31 mouse cellular contexts compared by ENCODE assay signal in genomic region chr9:32736051-32736450, GRCm38 (mm10).
DNase-seq lines count a peak whose midpoint lies in the region; ATAC-seq and TF ChIP-seq lines count a peak whose summit lies in the region.
"Had no signal": no experiment of that assay in that cellular context is flagged by ENCODE, and none has a peak within 500 bp of the region (broad histone marks: within the 10 kb centered on the region; RNA-seq: fewer than 3 reads in every experiment).

No protein-coding gene starts in this region.

- no peak overlapping the region for H3K4me3 ChIP-seq in heart, adult 2 months
- no peak overlapping the region for H3K4me3 ChIP-seq in bone marrow, adult 2 months (replicated peaks; ENCODE audit: control insufficient read depth, low read depth, low read length)
- no peak overlapping the region for H3K4me3 ChIP-seq in limb, embryonic 14.5 days (replicated peaks; ENCODE audit: low read length)
- H3K4me3 ChIP-seq: embryonic facial prominence, embryonic 10.5 days; embryonic facial prominence, embryonic 15.5 days; forebrain, embryonic 12.5 days; heart, embryonic 12.5 days; limb, embryonic 12.5 days; liver, embryonic 12.5 days; midbrain, embryonic 13.5 days; stomach, embryonic 15.5 days had no signal

- DNase-seq in heart, adult 2 months: no peak
- DNase-seq in heart, postnatal 4 days: no peak
- DNase-seq in right cerebral cortex, adult 18-20 months: peak; percentile 15
- no peak for DNase-seq in right cerebral cortex, postnatal 25 days
- no peak for DNase-seq in limb, embryonic 14.5 days (ENCODE audit: low spot score)
- DNase-seq in urinary bladder, adult 18-20 months (ENCODE audit: low spot score in 2 of 2): no peak
- DNase-seq in lung, adult 18-20 months: no peak
- DNase-seq: adrenal gland, postnatal 14 days; cerebellum, adult 2 months; cerebellum, postnatal 25 days; forebrain, postnatal 0 days; gastrocnemius, postnatal 36 days; heart, adult 18-20 months; kidney, adult 9 months; kidney, postnatal 10 days; liver, postnatal 0 days; lung, postnatal 10 days; right cerebral cortex, postnatal 4 days had no signal

- no peak for TF ChIP-seq CTCF in heart, adult 2 months (IDR thresholded peaks at IDR 0.05)
- no peak for TF ChIP-seq CTCF in bone marrow, adult 2 months (IDR thresholded peaks at IDR 0.05; ENCODE audit: control insufficient read depth, insufficient read depth, low read length)

- H3K9me3 ChIP-seq in limb, embryonic 14.5 days (ENCODE audit: control insufficient read depth, low read length): no peaks in the 10 kb centered on the region
- H3K9me3 ChIP-seq: embryonic facial prominence, embryonic 10.5 days; embryonic facial prominence, embryonic 15.5 days; forebrain, embryonic 12.5 days; heart, embryonic 12.5 days; limb, embryonic 12.5 days; liver, embryonic 12.5 days; midbrain, embryonic 13.5 days; stomach, embryonic 15.5 days had no signal

- no peak for ATAC-seq in limb, embryonic 14.5 days (ENCODE audit: low FRiP score, low read depth)
- ATAC-seq: forebrain, postnatal 0 days; intestine, postnatal 0 days; liver, embryonic 12.5 days; liver, postnatal 0 days; midbrain, embryonic 13.5 days had no signal

- H3K27me3 ChIP-seq in heart, adult 2 months (ENCODE audit: control insufficient read depth, insufficient read depth, low read length): no peaks in the 10 kb centered on the region
- H3K27me3 ChIP-seq in limb, embryonic 14.5 days (ENCODE audit: control insufficient read depth, insufficient read depth, low read length): no peaks in the 10 kb centered on the region
- H3K27me3 ChIP-seq: embryonic facial prominence, embryonic 15.5 days; forebrain, embryonic 12.5 days; heart, embryonic 12.5 days; limb, embryonic 12.5 days; liver, embryonic 12.5 days; midbrain, embryonic 13.5 days; stomach, embryonic 15.5 days had no signal

- 64% methylated on average over 9 of the region's 9 CpGs for WGBS in heart, adult 2 months
- WGBS in bone marrow, adult 2 months: 71% methylated on average over 9 of the region's 9 CpGs
- 82% methylated on average over 9 of the region's 9 CpGs for WGBS in limb, embryonic 14.5 days

- no peak overlapping the region for H3K9ac ChIP-seq in heart, adult 2 months (ENCODE audit: low read depth, low read length)
- H3K9ac ChIP-seq in limb, embryonic 14.5 days (ENCODE audit: low read depth, low read length, severe bottlenecking): no peak overlapping the region
- H3K9ac ChIP-seq: embryonic facial prominence, embryonic 15.5 days; forebrain, embryonic 12.5 days; forebrain, postnatal 0 days; heart, embryonic 12.5 days; hindbrain, embryonic 14.5 days; limb, embryonic 12.5 days; liver, embryonic 12.5 days; liver, postnatal 0 days; midbrain, embryonic 13.5 days; stomach, embryonic 15.5 days had no signal

- no peak for TF ChIP-seq EP300 in heart, adult 2 months (IDR thresholded peaks at IDR 0.05; ENCODE audit: insufficient read depth, low read depth, low read length)

- no peak for TF ChIP-seq POLR2A in heart, adult 2 months (IDR thresholded peaks at IDR 0.05; ENCODE audit: insufficient read depth, low read depth, low read length)
- TF ChIP-seq POLR2A in bone marrow, adult 2 months (IDR thresholded peaks at IDR 0.05; ENCODE audit: borderline replicate concordance, control insufficient read depth, low read depth, low read length): no peak
- TF ChIP-seq POLR2A in limb, embryonic 14.5 days (IDR thresholded peaks at IDR 0.05; ENCODE audit: borderline replicate concordance, extremely low read depth, insufficient read depth, insufficient read length): no peak

- H3K4me1 ChIP-seq in heart, adult 2 months (ENCODE audit: control insufficient read depth, insufficient read depth, low read length): peaks cover 16% of the 10 kb centered on the region
- peaks cover 2% of the 10 kb centered on the region; the same call in 1 of the 2 replicates for H3K4me1 ChIP-seq in bone marrow, adult 2 months (ENCODE audit: control insufficient read depth, insufficient read depth, low read length)
- no peaks in the 10 kb centered on the region for H3K4me1 ChIP-seq in limb, embryonic 14.5 days (ENCODE audit: control insufficient read depth, insufficient read depth, low read length)
- H3K4me1 ChIP-seq: embryonic facial prominence, embryonic 15.5 days; forebrain, embryonic 12.5 days; midbrain, embryonic 13.5 days; stomach, embryonic 15.5 days had no signal

- peaks cover 2% of the 10 kb centered on the region; the same call in 1 of the 2 replicates for H3K79me2 ChIP-seq in heart, adult 2 months (replicated peaks; ENCODE audit: control insufficient read depth, insufficient read depth, low read length)

- peaks cover 57% of the 10 kb centered on the region for H3K36me3 ChIP-seq in heart, adult 2 months (ENCODE audit: control insufficient read depth, insufficient read depth, low read length)
- peaks cover 63% of the 10 kb centered on the region for H3K36me3 ChIP-seq in limb, embryonic 14.5 days (ENCODE audit: control insufficient read depth, insufficient read depth, low read length)
- H3K36me3 ChIP-seq: forebrain, embryonic 12.5 days; G1E; midbrain, embryonic 13.5 days had no signal

- no peak overlapping the region for H3K4me2 ChIP-seq in limb, embryonic 14.5 days (replicated peaks; ENCODE audit: low read depth, low read length, severe bottlenecking)
- H3K4me2 ChIP-seq: embryonic facial prominence, embryonic 15.5 days; forebrain, embryonic 12.5 days; heart, embryonic 12.5 days; hindbrain, embryonic 14.5 days; limb, embryonic 12.5 days; liver, embryonic 12.5 days; midbrain, embryonic 13.5 days; stomach, embryonic 15.5 days had no signal

- intact Hi-C loops in heart, adult 2 months (cut with DNase I): no loop called here

- peak overlapping the region; percentile 15 for H3K27ac ChIP-seq in heart, adult 2 months
- H3K27ac ChIP-seq in bone marrow, adult 2 months (ENCODE audit: control insufficient read depth, insufficient read depth, low read depth, low read length, poor library complexity): peak overlapping the region; percentile 5; the same call in 1 of the 2 replicates
- peak overlapping the region; percentile 33; the same call in 1 of the 2 replicates for H3K27ac ChIP-seq in limb, embryonic 14.5 days (replicated peaks; ENCODE audit: low read depth, low read length)
- H3K27ac ChIP-seq: embryonic facial prominence, embryonic 10.5 days; embryonic facial prominence, embryonic 15.5 days; forebrain, embryonic 12.5 days; hindbrain, embryonic 14.5 days; limb, embryonic 12.5 days; liver, embryonic 12.5 days; macrophage; midbrain, embryonic 13.5 days; stomach, embryonic 15.5 days had no signal
